In the genomic region with DNA sequence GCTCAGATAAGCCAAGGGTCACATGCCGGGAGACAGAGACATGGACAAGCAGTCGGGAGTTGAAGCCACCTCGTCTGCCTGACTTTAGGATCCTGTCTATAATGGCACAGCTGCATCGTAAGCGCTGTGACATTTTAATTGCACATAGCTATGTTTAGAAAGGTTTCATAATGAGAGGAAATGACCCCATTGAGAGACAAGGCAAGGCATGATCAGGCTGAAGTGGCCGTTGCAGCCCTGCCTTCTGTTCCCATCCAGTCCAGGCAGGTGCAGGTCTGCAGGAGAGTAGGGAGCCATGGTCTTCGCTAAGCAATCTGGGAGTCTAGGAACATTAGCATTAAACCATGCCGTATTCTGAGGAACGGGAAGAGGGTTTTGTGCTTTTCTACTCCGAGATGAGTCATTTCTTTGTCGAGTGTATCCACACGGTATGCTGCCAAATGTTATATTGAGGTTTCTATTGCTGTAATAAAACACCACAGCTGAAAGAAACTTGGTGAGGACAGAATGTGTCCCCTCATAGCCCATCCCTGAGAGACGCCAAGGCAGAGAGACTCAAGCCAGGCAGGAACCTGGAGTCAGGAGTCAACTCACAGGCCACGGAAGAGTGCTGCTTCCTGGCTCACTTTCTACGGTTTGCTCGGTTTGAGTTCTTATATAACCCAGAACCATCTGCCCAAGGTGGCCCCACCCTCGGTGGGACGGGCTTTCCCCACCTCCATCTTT, we compare ENCODE assay signal across 1 mouse cellular context.
A peak's percentile ranks its signal among the peaks of the same experiment; 100 is the strongest.
TF ChIP-seq lines count a peak whose summit lies in the region.

No protein-coding gene starts in this region.

TF ChIP-seq in CH12.LX, 34 proteins besides CTCF, POLR2A, EP300 and RAD21 (continued from another document):
- peak; percentile 48; the same call in 1 of the 2 replicates for TF ChIP-seq HCFC1 (IDR thresholded peaks at IDR 0.05; ENCODE audit: low read depth, low read length)
- no peak for TF ChIP-seq USF1 (IDR thresholded peaks at IDR 0.05; ENCODE audit: low read depth, low read length)
- peak; percentile 47; the same call in 1 of the 2 replicates for TF ChIP-seq MEF2A (IDR thresholded peaks at IDR 0.05; ENCODE audit: borderline replicate concordance, low read depth, low read length)
- TF ChIP-seq TCF12 (IDR thresholded peaks at IDR 0.05; ENCODE audit: low read depth, low read length), result peak; percentile 52; the same call in 1 of the 2 replicates
- no peak; the same call in 1 of the 2 replicates for TF ChIP-seq ETS1 (conservative IDR thresholded peaks at IDR 0.05; ENCODE audit: low read depth, low read length)
- TF ChIP-seq BHLHE40 (IDR thresholded peaks at IDR 0.05; ENCODE audit: low read depth, low read length), result peak; percentile 55
- peak; percentile 59; the same call in 1 of the 2 replicates for TF ChIP-seq MYC (IDR thresholded peaks at IDR 0.05; ENCODE audit: low read depth, low read length)
- TF ChIP-seq ZKSCAN1 (IDR thresholded peaks at IDR 0.05; ENCODE audit: borderline replicate concordance, low read depth, low read length), result no peak
- no peak for TF ChIP-seq PAX5 (IDR thresholded peaks at IDR 0.05; ENCODE audit: low read length)
- TF ChIP-seq UBTF (IDR thresholded peaks at IDR 0.05; ENCODE audit: low read depth, low read length), result no peak
